12 mouse cellular contexts compared by ENCODE assay signal in the genomic region with DNA sequence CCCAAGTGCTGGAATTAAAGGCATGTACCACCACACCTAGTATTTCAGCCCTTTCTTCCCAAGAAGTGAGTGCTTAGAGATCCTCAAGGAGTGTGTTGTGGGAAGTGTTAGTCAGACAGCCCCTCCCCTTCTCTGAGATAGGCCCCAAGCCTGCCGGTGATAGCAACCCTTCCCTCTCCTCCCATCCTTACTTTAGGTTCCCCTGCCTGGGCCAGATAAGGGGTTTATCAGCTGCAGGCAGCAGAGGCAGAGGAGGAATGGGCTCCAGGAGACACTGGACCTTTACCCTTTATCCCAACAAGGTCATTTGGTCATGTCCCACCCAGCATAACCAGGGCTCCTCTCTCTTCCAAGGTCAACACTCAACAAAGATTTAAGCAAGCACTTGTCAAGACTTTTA. TPM values are rescaled to one million over a fixed set of nuclear protein-coding genes. Genes with fewer than 3 reads are reported as not detected.
DNase-seq lines count a peak whose midpoint lies in the region; ATAC-seq and TF ChIP-seq lines count a peak whose summit lies in the region.
"Had no signal": no experiment of that assay in that cellular context is flagged by ENCODE, and none has a peak within 500 bp of the region (broad histone marks: within the 10 kb centered on the region; RNA-seq: fewer than 3 reads in every experiment).

No protein-coding gene starts in this region.

- DNase-seq in lung, embryonic 14.5 days: no peak
- DNase-seq in lung, postnatal 4 days: no peak
- DNase-seq in c-Kit-positive CD71-positive TER-119-negative erythroid progenitor cells, embryonic 14.5 days (ENCODE audit: low read depth): peak; percentile 81
- peak; percentile 92 for DNase-seq in liver, embryonic 13.5 days
- DNase-seq in hindbrain, embryonic 11.5 days (ENCODE audit: low spot score): no peak
- DNase-seq in cerebellum, adult 8-10 months: no peak
- DNase-seq: cerebellum, postnatal 25 days; layer of hippocampus, adult 9-11 months; right cerebral cortex, postnatal 4 days had no signal

- peak overlapping the region; percentile 35; the same call in 1 of the 2 replicates for H3K4me2 ChIP-seq in lung, embryonic 14.5 days
- peak overlapping the region; percentile 83 for H3K4me2 ChIP-seq in liver, embryonic 13.5 days
- H3K4me2 ChIP-seq in stomach, embryonic 16.5 days (ENCODE audit: low read depth, low read length): no peak overlapping the region
- no peak overlapping the region for H3K4me2 ChIP-seq in hindbrain, embryonic 11.5 days (replicated peaks; ENCODE audit: low read depth, low read length)
- H3K4me2 ChIP-seq: embryonic facial prominence, embryonic 13.5 days; hindbrain, embryonic 13.5 days had no signal

- ATAC-seq in lung, embryonic 14.5 days (ENCODE audit: insufficient read depth): no peak
- peak; percentile 82 for ATAC-seq in liver, embryonic 13.5 days (ENCODE audit: low read depth)
- ATAC-seq in stomach, embryonic 16.5 days (ENCODE audit: insufficient read depth, low FRiP score): peak; percentile 66
- ATAC-seq in hindbrain, embryonic 11.5 days (ENCODE audit: low FRiP score): no peak

- H3K9ac ChIP-seq in lung, embryonic 14.5 days: no peak overlapping the region
- H3K9ac ChIP-seq in liver, embryonic 13.5 days: peak overlapping the region; percentile 97
- no peak overlapping the region for H3K9ac ChIP-seq in stomach, embryonic 16.5 days (ENCODE audit: low read length)
- H3K9ac ChIP-seq in hindbrain, embryonic 11.5 days (ENCODE audit: low read depth, low read length): no peak overlapping the region
- H3K9ac ChIP-seq: embryonic facial prominence, embryonic 13.5 days; hindbrain, embryonic 13.5 days had no signal

- no peaks in the 10 kb centered on the region for H3K9me3 ChIP-seq in lung, embryonic 14.5 days (ENCODE audit: low read depth, low read length)
- no peaks in the 10 kb centered on the region for H3K9me3 ChIP-seq in liver, embryonic 13.5 days (replicated peaks)
- H3K9me3 ChIP-seq in stomach, embryonic 16.5 days (replicated peaks; ENCODE audit: control insufficient read depth, low read length): no peaks in the 10 kb centered on the region
- no peaks in the 10 kb centered on the region for H3K9me3 ChIP-seq in hindbrain, embryonic 11.5 days (ENCODE audit: control insufficient read depth, low read length)
- H3K9me3 ChIP-seq: embryonic facial prominence, embryonic 13.5 days; hindbrain, embryonic 13.5 days had no signal

- H3K27ac ChIP-seq in lung, embryonic 14.5 days (ENCODE audit: low read depth): no peak overlapping the region; the same call in 1 of the 2 replicates
- H3K27ac ChIP-seq in liver, embryonic 13.5 days: peak overlapping the region; percentile 99
- no peak overlapping the region for H3K27ac ChIP-seq in stomach, embryonic 16.5 days (ENCODE audit: low read length)
- no peak overlapping the region for H3K27ac ChIP-seq in hindbrain, embryonic 11.5 days (ENCODE audit: low read depth, low read length)

- 36% methylated on average over 1 of the region's 1 CpGs for WGBS in lung, embryonic 14.5 days
- WGBS in liver, embryonic 13.5 days (ENCODE audit: insufficient replicate concordance): 3% methylated on average over 1 of the region's 1 CpGs
- 67% methylated on average over 1 of the region's 1 CpGs for WGBS in stomach, embryonic 16.5 days
- 70% methylated on average over 1 of the region's 1 CpGs for WGBS in hindbrain, embryonic 11.5 days

- no peak for TF ChIP-seq CTCF in lung, embryonic 14.5 days (IDR thresholded peaks at IDR 0.05; ENCODE audit: low read depth)

- H3K4me3 ChIP-seq in lung, embryonic 14.5 days (ENCODE audit: low read depth, low read length): no peak overlapping the region
- H3K4me3 ChIP-seq in liver, embryonic 13.5 days (replicated peaks): peak overlapping the region; percentile 75
- H3K4me3 ChIP-seq in stomach, embryonic 16.5 days (replicated peaks; ENCODE audit: low read length): no peak overlapping the region
- H3K4me3 ChIP-seq in hindbrain, embryonic 11.5 days (ENCODE audit: low read depth, low read length): no peak overlapping the region
- H3K4me3 ChIP-seq: embryonic facial prominence, embryonic 13.5 days; hindbrain, embryonic 13.5 days had no signal

- peaks cover 29% of the 10 kb centered on the region for H3K36me3 ChIP-seq in lung, embryonic 14.5 days (ENCODE audit: insufficient read depth)
- H3K36me3 ChIP-seq in liver, embryonic 13.5 days: peaks cover 61% of the 10 kb centered on the region
- peaks cover 7% of the 10 kb centered on the region; the same call in 1 of the 2 replicates for H3K36me3 ChIP-seq in stomach, embryonic 16.5 days (ENCODE audit: control insufficient read depth, insufficient read depth, low read length)
- peaks cover 12% of the 10 kb centered on the region; the same call in 1 of the 2 replicates for H3K36me3 ChIP-seq in hindbrain, embryonic 11.5 days (ENCODE audit: control insufficient read depth, insufficient read depth, low read length)

- no peaks in the 10 kb centered on the region for H3K27me3 ChIP-seq in lung, embryonic 14.5 days (ENCODE audit: insufficient read depth, low read length)
- H3K27me3 ChIP-seq in liver, embryonic 13.5 days: no peaks in the 10 kb centered on the region
- H3K27me3 ChIP-seq in stomach, embryonic 16.5 days (ENCODE audit: control insufficient read depth, insufficient read depth, low read length): no peaks in the 10 kb centered on the region
- 0 out of 2 replicates have a peak, but pooled peaks cover 3% of the 10 kb centered on the region for H3K27me3 ChIP-seq in hindbrain, embryonic 11.5 days (ENCODE audit: control insufficient read depth, insufficient read depth, low read length)
- H3K27me3 ChIP-seq: embryonic facial prominence, embryonic 13.5 days had no signal

- H3K4me1 ChIP-seq in lung, embryonic 14.5 days (ENCODE audit: insufficient read depth): peaks cover 7% of the 10 kb centered on the region; the same call in 1 of the 2 replicates
- H3K4me1 ChIP-seq in liver, embryonic 13.5 days (replicated peaks): peaks cover 85% of the 10 kb centered on the region
- peaks cover 12% of the 10 kb centered on the region; the same call in 1 of the 2 replicates for H3K4me1 ChIP-seq in stomach, embryonic 16.5 days (ENCODE audit: control insufficient read depth, insufficient read depth, low read length)
- H3K4me1 ChIP-seq in hindbrain, embryonic 11.5 days (replicated peaks; ENCODE audit: control insufficient read depth, insufficient read depth, low read length): peaks cover 7% of the 10 kb centered on the region; the same call in 1 of the 2 replicates

RNA-seq across cellular contexts. Expression of a gene that starts 6.6 kb away (rescaled TPM):
- polyA plus RNA-seq in lung, embryonic 14.5 days (2014; fragmentation: Nextera tagmentation; extraction: Ambion mirVana): 3.9 TPM in 2 replicates
- polyA plus RNA-seq in liver, embryonic 13.5 days (2015; fragmentation: Nextera tagmentation; extraction: Ambion mirVana): 171 and 185 TPM in 2 replicates
- polyA plus RNA-seq in stomach, embryonic 16.5 days (2015; fragmentation: Nextera tagmentation; extraction: Ambion mirVana): 8.7 and 11.1 TPM in 2 replicates
- 4.7 and 5.0 TPM in 2 replicates for polyA plus RNA-seq in hindbrain, embryonic 11.5 days (2014; fragmentation: Nextera tagmentation; extraction: Ambion mirVana)

RNA-seq across cellular contexts. Expression of a gene that starts 11.4 kb away (rescaled TPM):
- polyA plus RNA-seq in lung, embryonic 14.5 days (2014; fragmentation: Nextera tagmentation; extraction: Ambion mirVana): 1,022 and 1,035 TPM in 2 replicates
- polyA plus RNA-seq in liver, embryonic 13.5 days (2015; fragmentation: Nextera tagmentation; extraction: Ambion mirVana): 436 and 495 TPM in 2 replicates
- 525 and 529 TPM in 2 replicates for polyA plus RNA-seq in stomach, embryonic 16.5 days (2015; fragmentation: Nextera tagmentation; extraction: Ambion mirVana)
- polyA plus RNA-seq in hindbrain, embryonic 11.5 days (2014; fragmentation: Nextera tagmentation; extraction: Ambion mirVana): 1,309 and 1,311 TPM in 2 replicates

RNA-seq across cellular contexts. Expression of a gene that starts 12.0 kb away (rescaled TPM):
- 144 and 151 TPM in 2 replicates for polyA plus RNA-seq in lung, embryonic 14.5 days (2014; fragmentation: Nextera tagmentation; extraction: Ambion mirVana)
- polyA plus RNA-seq in liver, embryonic 13.5 days (2015; fragmentation: Nextera tagmentation; extraction: Ambion mirVana): 61.1 and 76.6 TPM in 2 replicates
- polyA plus RNA-seq in stomach, embryonic 16.5 days (2015; fragmentation: Nextera tagmentation; extraction: Ambion mirVana): 88.3 and 91.8 TPM in 2 replicates
- polyA plus RNA-seq in hindbrain, embryonic 11.5 days (2014; fragmentation: Nextera tagmentation; extraction: Ambion mirVana): 185 and 204 TPM in 2 replicates

RNA-seq across cellular contexts. Expression of a gene that starts 20.9 kb away (rescaled TPM):
- polyA plus RNA-seq in lung, embryonic 14.5 days (2014; fragmentation: Nextera tagmentation; extraction: Ambion mirVana): 304 and 306 TPM in 2 replicates
- polyA plus RNA-seq in liver, embryonic 13.5 days (2015; fragmentation: Nextera tagmentation; extraction: Ambion mirVana): 213 and 240 TPM in 2 replicates
- polyA plus RNA-seq in stomach, embryonic 16.5 days (2015; fragmentation: Nextera tagmentation; extraction: Ambion mirVana): 265 and 272 TPM in 2 replicates
- 310 and 313 TPM in 2 replicates for polyA plus RNA-seq in hindbrain, embryonic 11.5 days (2014; fragmentation: Nextera tagmentation; extraction: Ambion mirVana)

RNA-seq across cellular contexts. Expression of a gene that starts 58.8 kb away (rescaled TPM):
- polyA plus RNA-seq in lung, embryonic 14.5 days (2014; fragmentation: Nextera tagmentation; extraction: Ambion mirVana): 0.61 TPM in 1 of 2 replicates, not detected in the other
- 0.28 and 0.29 TPM in 2 replicates for polyA plus RNA-seq in liver, embryonic 13.5 days (2015; fragmentation: Nextera tagmentation; extraction: Ambion mirVana)
- 0.15 and 0.59 TPM in 2 replicates for polyA plus RNA-seq in stomach, embryonic 16.5 days (2015; fragmentation: Nextera tagmentation; extraction: Ambion mirVana)
- 0.11 and 0.34 TPM in 2 replicates for polyA plus RNA-seq in hindbrain, embryonic 11.5 days (2014; fragmentation: Nextera tagmentation; extraction: Ambion mirVana)

Comparison
In these comparisons a context has a peak if more than half of its experiments do, and no peak if none do; other contexts are left out.
1. ATAC-seq: peak in liver, embryonic 13.5 days (single experiment) and stomach, embryonic 16.5 days (single experiment); none in lung, embryonic 14.5 days (single experiment) and hindbrain, embryonic 11.5 days (single experiment).
2. DNase-seq: peak in c-Kit-positive CD71-positive TER-119-negative erythroid progenitor cells, embryonic 14.5 days (single experiment) and liver, embryonic 13.5 days (single experiment); none in lung, embryonic 14.5 days (single experiment), lung, postnatal 4 days (0 of 2), hindbrain, embryonic 11.5 days (single experiment) and cerebellum, adult 8-10 months (single experiment).
3. H3K4me2 ChIP-seq: peak in lung, embryonic 14.5 days (single experiment) and liver, embryonic 13.5 days (single experiment); none in stomach, embryonic 16.5 days (single experiment) and hindbrain, embryonic 11.5 days (single experiment).
4. RNA of a gene that starts 6.6 kb away (polyA plus RNA-seq): 171 to 185 TPM in liver, embryonic 13.5 days; 8.7 to 11.1 TPM in stomach, embryonic 16.5 days, 4.7 to 5.0 TPM in hindbrain, embryonic 11.5 days and 3.9 TPM in lung, embryonic 14.5 days; every median in the first group is over 10 times any median in the second.